Mouse (Mus musculus) myocyte (in vitro differentiated cells): ENCODE results near the gene Gm45711.

Experiments used
- CEBPB ChIP-seq: IDR thresholded peaks from 2 replicates; pipeline ENCODE4 v1.6.1; 2011; ENCODE audit warnings: mild to moderate bottlenecking, moderate library complexity; ENCODE audit not compliant: poor library complexity, insufficient read depth, severe bottlenecking
- E2F4 ChIP-seq: IDR thresholded peaks from one replicate; pipeline ENCODE4 v1.6.1; 2011; ENCODE audit warnings: mild to moderate bottlenecking, control low read depth, moderate library complexity; ENCODE audit not compliant: insufficient read depth
- POLR2A ChIP-seq: IDR thresholded peaks from one replicate; pipeline ENCODE4 v1.6.1; 2011; ENCODE audit warnings: low read depth, mild to moderate bottlenecking, control low read depth, moderate library complexity; ENCODE audit not compliant: insufficient read length

- TF ChIP-seq CEBPB, result no peak
- TF ChIP-seq POLR2A, result peak; percentile 40
- no peak for TF ChIP-seq E2F4
These were observed 34.1 kb upstream of the Gm45711 start for GRCm38 (mm10) chr8:104343957-104344356.
